In genomic region chr16:32728730-32729129, GRCm38 (mm10) we compare ENCODE assay signal across 11 mouse cellular contexts. TPM values are rescaled to one million over a fixed set of nuclear protein-coding genes. Genes with fewer than 3 reads are reported as not detected.
"Had no signal": no experiment of that assay in that cellular context is flagged by ENCODE, and none has a peak within 500 bp of the region (broad histone marks: within the 10 kb centered on the region; RNA-seq: fewer than 3 reads in every experiment).

No protein-coding gene starts in this region.

- H3K4me3 ChIP-seq: limb, embryonic 13.5 days; myocyte; neural tube, embryonic 15.5 days had no signal

- DNase-seq: layer of hippocampus, adult 9-11 months; layer of hippocampus, postnatal 36 days; lung, adult 18-20 months; midbrain, embryonic 14.5 days; right cerebral cortex, adult 18-20 months; right cerebral cortex, postnatal 25 days; thymus, postnatal 4 days had no signal

- H3K9me3 ChIP-seq: limb, embryonic 13.5 days; neural tube, embryonic 15.5 days had no signal

- H3K4me2 ChIP-seq: limb, embryonic 13.5 days; neural tube, embryonic 15.5 days had no signal

- H3K4me1 ChIP-seq: limb, embryonic 13.5 days; neural tube, embryonic 15.5 days had no signal

- H3K9ac ChIP-seq: limb, embryonic 13.5 days; neural tube, embryonic 15.5 days had no signal

- H3K27ac ChIP-seq: kidney, postnatal 0 days; limb, embryonic 13.5 days; neural tube, embryonic 15.5 days had no signal

- H3K36me3 ChIP-seq: limb, embryonic 13.5 days; neural tube, embryonic 15.5 days had no signal

- H3K27me3 ChIP-seq: neural tube, embryonic 15.5 days had no signal

RNA-seq across cellular contexts. Expression of gene Muc4, which starts 7.0 kb away (rescaled TPM):
- polyA plus RNA-seq: limb, embryonic 13.5 days had no signal
